Mouse (Mus musculus): ENCODE results near the gene Mmp11. TPM values are rescaled to one million over a fixed set of nuclear protein-coding genes. Genes with fewer than 3 reads are reported as not detected.

Mmp11 gene
- polyA plus RNA-seq, 1 experiment, result 0.72 TPM

GRCm38 (mm10) chr10:75924324-75924723 lies 12.0 kb downstream of the Mmp11 start:
- Histone ChIP-seq H3K4me3 (ENCODE audit: insufficient read depth, low read length) (no peak overlapping the region), H3K4me1 (ENCODE audit: control insufficient read depth, insufficient read depth, low read length) (peaks cover 6% of the 10 kb centered on the region; the same call in 1 of the 2 replicates), H3K27ac (ENCODE audit: insufficient read depth, low read depth, low read length) (no peak overlapping the region)
- no peak for TF ChIP-seq POLR2A (IDR thresholded peaks at IDR 0.05; ENCODE audit: borderline replicate concordance, low read depth, low read length)
- TF ChIP-seq CTCF (IDR thresholded peaks at IDR 0.05; ENCODE audit: low read depth, low read length), result no peak; the same call in 1 of the 2 replicates

- H3K27ac ChIP-seq (ENCODE audit: insufficient read depth, low read depth, low read length), result peak overlapping the region; percentile 30; the same call in 1 of the 2 replicates
- H3K4me3 ChIP-seq (ENCODE audit: insufficient read depth, low read length), result peak overlapping the region; percentile 88
- no peak for TF ChIP-seq POLR2A (IDR thresholded peaks at IDR 0.05; ENCODE audit: borderline replicate concordance, low read depth, low read length)
- no peak for TF ChIP-seq CTCF (IDR thresholded peaks at IDR 0.05; ENCODE audit: low read depth, low read length)
- H3K4me1 ChIP-seq (ENCODE audit: control insufficient read depth, insufficient read depth, low read length), result peaks cover 14% of the 10 kb centered on the region
These were observed 14.4 kb downstream of the Mmp11 start for GRCm38 (mm10) chr10:75921726-75922560.

DNA sequence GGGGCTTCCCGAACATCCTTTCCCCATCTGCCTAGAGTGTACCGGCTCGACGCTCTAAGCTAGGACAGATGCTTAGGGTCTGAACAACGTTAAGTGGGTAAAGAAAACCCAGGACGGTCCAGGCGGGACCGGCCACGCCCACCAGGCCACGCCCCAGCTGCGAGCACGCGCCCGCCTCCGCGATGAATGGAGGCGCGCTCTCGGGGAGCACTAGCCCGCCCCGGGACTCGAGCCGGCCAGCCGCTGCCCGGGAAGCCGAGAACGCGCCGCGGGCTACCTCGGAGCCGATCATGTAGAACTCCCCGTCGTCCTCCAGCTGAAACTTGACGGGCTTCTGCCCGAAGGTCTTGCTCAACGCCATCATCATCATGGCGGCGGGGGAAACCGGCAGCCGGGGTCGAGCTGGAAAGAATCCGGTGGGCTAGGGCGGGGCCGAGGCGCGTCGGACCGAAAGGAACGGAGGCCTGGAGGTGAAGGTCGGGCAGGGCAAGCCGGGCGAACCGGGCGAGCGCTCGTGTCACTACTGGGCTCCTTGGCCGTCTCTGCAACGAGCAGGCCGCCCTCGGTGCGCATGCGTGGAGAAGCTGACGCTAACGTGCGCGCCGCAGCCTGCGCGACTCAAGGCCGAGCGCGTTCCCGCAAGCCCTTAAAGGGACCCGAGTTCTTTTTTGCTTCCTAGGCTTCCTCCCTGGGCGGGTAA lies 15.1 kb downstream of the Mmp11 start, which contains the start of gene Smarcb1:
Gene Smarcb1 (minus strand): TSS at position 592 of the 700 bp plus-strand sequence.
- TF ChIP-seq POLR2A (IDR thresholded peaks at IDR 0.05; ENCODE audit: borderline replicate concordance, low read depth, low read length), result no peak
- no peak for TF ChIP-seq CTCF (IDR thresholded peaks at IDR 0.05; ENCODE audit: low read depth, low read length)
- Histone ChIP-seq H3K27ac (ENCODE audit: insufficient read depth, low read depth, low read length) (peak within 1 kb of the TSS; percentile 66), H3K4me1 (ENCODE audit: control insufficient read depth, insufficient read depth, low read length) (peaks cover 14% of the 10 kb centered on the region), H3K4me3 (ENCODE audit: insufficient read depth, low read length) (peak within 1 kb of the TSS; percentile 88)

GRCm38 (mm10) chr10:75919026-75919425 lies 17.3 kb downstream of the Mmp11 start:
- no peak overlapping the region for H3K4me3 ChIP-seq (ENCODE audit: insufficient read depth, low read length)
- H3K27ac ChIP-seq (ENCODE audit: insufficient read depth, low read depth, low read length), result no peak overlapping the region
- TF ChIP-seq CTCF (IDR thresholded peaks at IDR 0.05; ENCODE audit: low read depth, low read length), result no peak
- H3K4me1 ChIP-seq (ENCODE audit: control insufficient read depth, insufficient read depth, low read length), result peaks cover 14% of the 10 kb centered on the region

DNA sequence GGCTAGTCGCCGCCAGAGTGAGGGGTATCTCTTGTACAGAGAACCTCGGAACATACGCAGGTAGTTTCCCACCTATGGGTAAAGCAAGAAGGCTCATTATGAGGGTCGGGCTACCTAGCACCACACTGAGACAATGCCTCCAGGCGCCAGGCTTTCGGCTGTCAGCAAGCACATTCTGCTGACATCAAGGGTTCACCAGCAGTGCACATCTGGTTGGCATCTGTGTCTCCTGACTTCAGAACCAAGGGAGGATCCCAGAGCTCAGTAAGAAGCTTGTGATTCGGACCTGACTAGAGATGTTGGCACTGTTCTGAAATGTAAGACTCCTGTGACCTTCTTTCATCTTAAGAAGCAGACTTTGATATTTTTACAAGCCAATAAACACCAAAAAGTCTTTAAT lies 19.5 kb downstream of the Mmp11 start:
- H3K4me1 ChIP-seq (ENCODE audit: control insufficient read depth, insufficient read depth, low read length), result peaks cover 14% of the 10 kb centered on the region
- H3K27ac ChIP-seq (ENCODE audit: insufficient read depth, low read depth, low read length), result no peak overlapping the region
- H3K4me3 ChIP-seq (ENCODE audit: insufficient read depth, low read length), result no peak overlapping the region
- no peak for TF ChIP-seq POLR2A (IDR thresholded peaks at IDR 0.05; ENCODE audit: borderline replicate concordance, low read depth, low read length)

- TF ChIP-seq POLR2A (IDR thresholded peaks at IDR 0.05; ENCODE audit: borderline replicate concordance, low read depth, low read length), result no peak
- TF ChIP-seq CTCF (IDR thresholded peaks at IDR 0.05; ENCODE audit: low read depth, low read length), result no peak
- Histone ChIP-seq H3K4me1 (ENCODE audit: control insufficient read depth, insufficient read depth, low read length) (peaks cover 14% of the 10 kb centered on the region), H3K27ac (ENCODE audit: insufficient read depth, low read depth, low read length) (no peak overlapping the region), H3K4me3 (ENCODE audit: insufficient read depth, low read length) (no peak overlapping the region)
These were observed 20.7 kb downstream of the Mmp11 start for GRCm38 (mm10) chr10:75915557-75915956.

DNA sequence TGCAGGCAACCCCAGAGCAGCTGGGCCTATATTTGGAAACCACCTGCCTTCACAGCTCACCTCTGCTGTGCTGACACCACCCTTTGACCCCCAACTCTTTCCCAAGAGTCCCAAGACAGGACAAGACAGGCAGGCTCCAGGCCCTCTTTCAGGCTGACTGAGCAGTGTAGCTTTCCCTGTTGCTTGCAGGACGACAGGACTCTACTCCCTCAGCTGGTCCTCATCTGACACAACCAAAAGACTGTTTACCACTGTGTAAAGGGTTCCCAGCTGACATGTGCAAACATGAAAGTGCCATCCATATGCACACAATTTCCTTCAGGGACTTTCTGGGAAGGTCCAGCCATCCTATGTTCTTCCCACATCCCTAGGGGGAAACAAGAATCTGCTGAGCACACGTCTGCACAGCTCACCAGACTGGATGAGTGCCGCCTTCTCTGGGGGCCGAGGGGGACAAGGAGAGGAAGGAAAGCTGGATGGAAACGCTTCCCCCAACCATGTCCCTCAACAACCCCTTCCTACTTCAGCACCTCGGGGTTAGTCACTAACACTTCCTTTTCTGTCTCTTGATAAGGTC lies 23.2 kb downstream of the Mmp11 start:
- no peak overlapping the region for H3K4me3 ChIP-seq (ENCODE audit: insufficient read depth, low read length)
- no peak for TF ChIP-seq CTCF (IDR thresholded peaks at IDR 0.05; ENCODE audit: low read depth, low read length)
- TF ChIP-seq POLR2A (IDR thresholded peaks at IDR 0.05; ENCODE audit: borderline replicate concordance, low read depth, low read length), result no peak
- no peaks in the 10 kb centered on the region for H3K4me1 ChIP-seq (ENCODE audit: control insufficient read depth, insufficient read depth, low read length)
- H3K27ac ChIP-seq (ENCODE audit: insufficient read depth, low read depth, low read length), result no peak overlapping the region

GRCm38 (mm10) chr10:75910698-75911097 lies 25.6 kb downstream of the Mmp11 start:
- Histone ChIP-seq H3K4me3 (ENCODE audit: insufficient read depth, low read length) (no peak overlapping the region), H3K4me1 (ENCODE audit: control insufficient read depth, insufficient read depth, low read length) (no peaks in the 10 kb centered on the region)
- TF ChIP-seq POLR2A (IDR thresholded peaks at IDR 0.05; ENCODE audit: borderline replicate concordance, low read depth, low read length) (no peak), CTCF (IDR thresholded peaks at IDR 0.05; ENCODE audit: low read depth, low read length) (no peak)

DNA sequence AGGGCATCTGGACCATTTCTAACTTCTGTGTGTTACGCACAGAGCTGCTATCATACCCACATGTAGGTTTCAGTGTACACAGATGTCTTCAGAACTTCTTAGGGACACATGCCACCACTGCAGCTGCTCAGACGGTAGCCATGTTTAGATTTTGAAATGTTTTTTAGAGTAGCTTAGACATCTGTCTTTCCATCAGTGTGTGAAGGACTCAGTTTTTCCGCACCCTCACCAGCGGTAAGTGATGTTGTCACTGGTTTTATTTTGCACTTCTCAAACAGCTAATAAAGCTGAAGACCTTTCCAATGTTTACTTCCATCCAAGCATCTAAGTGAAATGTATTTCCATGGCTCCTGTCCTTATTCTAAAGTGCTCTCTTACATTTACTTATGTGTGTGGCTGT lies 29.4 kb downstream of the Mmp11 start:
- no peak overlapping the region for H3K4me3 ChIP-seq (ENCODE audit: insufficient read depth, low read length)
- H3K27ac ChIP-seq (ENCODE audit: insufficient read depth, low read depth, low read length), result no peak overlapping the region
- no peaks in the 10 kb centered on the region for H3K4me1 ChIP-seq (ENCODE audit: control insufficient read depth, insufficient read depth, low read length)
- TF ChIP-seq CTCF (IDR thresholded peaks at IDR 0.05; ENCODE audit: low read depth, low read length) (no peak), POLR2A (IDR thresholded peaks at IDR 0.05; ENCODE audit: borderline replicate concordance, low read depth, low read length) (no peak)

More at GRCm38 (mm10) chr10:75910698-75911097, 25.6 kb downstream of the Mmp11 start:
- no peak overlapping the region for H3K27ac ChIP-seq (ENCODE audit: insufficient read depth, low read depth, low read length)

- no peak for TF ChIP-seq POLR2A (IDR thresholded peaks at IDR 0.05; ENCODE audit: borderline replicate concordance, low read depth, low read length)
- TF ChIP-seq CTCF (IDR thresholded peaks at IDR 0.05; ENCODE audit: low read depth, low read length), result no peak
- Histone ChIP-seq H3K4me1 (ENCODE audit: control insufficient read depth, insufficient read depth, low read length) (no peaks in the 10 kb centered on the region), H3K27ac (ENCODE audit: insufficient read depth, low read depth, low read length) (no peak overlapping the region), H3K4me3 (ENCODE audit: insufficient read depth, low read length) (no peak overlapping the region)
These were observed 31.9 kb downstream of the Mmp11 start for GRCm38 (mm10) chr10:75904391-75904790.

All from bone marrow macrophage, adult 2 months (primary cell).